Mouse (Mus musculus) lung, adult 2 months (tissue): ENCODE results near the gene Dagla. TPM values are rescaled to one million over a fixed set of nuclear protein-coding genes. Genes with fewer than 3 reads are reported as not detected.

Source experiments
- DNase-seq: peaks from one replicate; pipeline ENCODE4 v3.0.0; 2022
- H3K4me1 ChIP-seq: fragments of 200-500 bp; 2 replicates; pipeline ENCODE4 v1.6.1; 2011; ENCODE audit warnings: low read length; ENCODE audit not compliant: control insufficient read depth, insufficient read depth
- H3K4me3 ChIP-seq: fragments of 200-500 bp; replicated peaks from 2 replicates; pipeline ENCODE3; 2011; ENCODE audit warnings: low read depth, mild to moderate bottlenecking, control low read depth, low read length; ENCODE audit errors: extremely low read depth
- CTCF ChIP-seq: fragments of 200-500 bp; IDR thresholded peaks from 2 replicates; pipeline ENCODE4 v1.5.1; 2011; ENCODE audit warnings: mild to moderate bottlenecking, low read length, control low read depth; ENCODE audit not compliant: insufficient read depth
- POLR2A ChIP-seq: fragments of 200-500 bp; IDR thresholded peaks from 2 replicates; pipeline ENCODE4 v1.6.1; 2011; ENCODE audit warnings: low read depth, mild to moderate bottlenecking, control low read depth, low read length, borderline replicate concordance; ENCODE audit errors: extremely low read depth
- WGBS: fragments of 180-500 bp; shearing (Covaris S2); methylation state at CpG from one replicate; pipeline ENCODE4 v1.1.7; 2018; 5-methylcytosine and 5-hydroxymethylcytosine counted together
- polyA plus RNA-seq: library from polyadenylated mRNA; depleted of rRNA; stranded (reverse); fragments of >200 nt; gene quantifications from 2 replicates; pipeline ENCODE4 v1.2.3, GENCODE M21; 2012

The Dagla gene
- polyA plus RNA-seq, 1 experiment = 15.3 TPM

- no peak for DNase-seq
- H3K4me3 ChIP-seq = no peak overlapping the region
- 65% methylated on average over 11 of the region's 11 CpGs for WGBS
- TF ChIP-seq POLR2A (no peak), CTCF (no peak)
- peaks cover 5% of the 10 kb centered on the region for H3K4me1 ChIP-seq
Measured at GRCm38 (mm10) chr19:10301263-10301662, 3.4 kb downstream of the Dagla start.

GRCm38 (mm10) chr19:10300809-10301208, 3.9 kb downstream of the Dagla start:
- no peak for DNase-seq
- Histone ChIP-seq H3K4me1 (peaks cover 10% of the 10 kb centered on the region), H3K4me3 (no peak overlapping the region)
- no peak for TF ChIP-seq POLR2A
- TF ChIP-seq CTCF = no peak
- 73% methylated on average over 4 of the region's 4 CpGs for WGBS

- WGBS = 79% methylated on average over 4 of the region's 4 CpGs
- DNase-seq = peak; percentile 3
- no peak for TF ChIP-seq POLR2A
- TF ChIP-seq CTCF = no peak
- Histone ChIP-seq H3K4me3 (no peak overlapping the region), H3K4me1 (peaks cover 25% of the 10 kb centered on the region)
Measured at GRCm38 (mm10) chr19:10298268-10298667, 6.4 kb downstream of the Dagla start.

GRCm38 (mm10) chr19:10297041-10297503, 7.6 kb downstream of the Dagla start:
- 0 out of 2 replicates have a peak, but pooled peaks have one; percentile 7 for TF ChIP-seq POLR2A
- no peak for TF ChIP-seq CTCF
- peaks cover 25% of the 10 kb centered on the region for H3K4me1 ChIP-seq
- WGBS = 16% methylated on average over 8 of the region's 8 CpGs
- peak; percentile 62 for DNase-seq
- H3K4me3 ChIP-seq = no peak overlapping the region

GRCm38 (mm10) chr19:10296306-10296705, 8.4 kb downstream of the Dagla start:
- peak; percentile 25 for DNase-seq
- H3K4me1 ChIP-seq = peaks cover 30% of the 10 kb centered on the region
- no peak overlapping the region for H3K4me3 ChIP-seq
- 41% methylated on average over 5 of the region's 5 CpGs for WGBS
- no peak for TF ChIP-seq CTCF
- no peak for TF ChIP-seq POLR2A

GRCm38 (mm10) chr19:10294631-10295562, 9.8 kb downstream of the Dagla start:
- peak; percentile 9 for DNase-seq
- peaks cover 43% of the 10 kb centered on the region for H3K4me1 ChIP-seq
- TF ChIP-seq POLR2A (no peak), CTCF (no peak)
- H3K4me3 ChIP-seq = no peak overlapping the region
- WGBS = 47% methylated on average over 20 of the region's 20 CpGs

GRCm38 (mm10) chr19:10293987-10294386, 10.7 kb downstream of the Dagla start:
- 61% methylated on average over 5 of the region's 5 CpGs for whole genome bisulfite sequencing
- Histone ChIP-seq H3K4me3 (no peak overlapping the region), H3K4me1 (peaks cover 48% of the 10 kb centered on the region)
- no peak for DNase-seq
- TF ChIP-seq POLR2A = no peak
- TF ChIP-seq CTCF = no peak

- no peak for DNase-seq
- Histone ChIP-seq H3K4me3 (no peak overlapping the region), H3K4me1 (peaks cover 50% of the 10 kb centered on the region)
- TF ChIP-seq CTCF (no peak), POLR2A (no peak)
- 50% methylated on average over 9 of the region's 9 CpGs for WGBS
Measured at GRCm38 (mm10) chr19:10291896-10292490, 12.7 kb downstream of the Dagla start.

GRCm38 (mm10) chr19:10290153-10290945, 14.3 kb downstream of the Dagla start:
- DNase-seq = no peak
- WGBS = 50% methylated on average over 16 of the region's 16 CpGs
- no peak overlapping the region for H3K4me3 ChIP-seq
- TF ChIP-seq POLR2A = no peak
- TF ChIP-seq CTCF = no peak
- H3K4me1 ChIP-seq = peaks cover 41% of the 10 kb centered on the region
